Comparison of ENCODE assay signal across 15 mouse cellular contexts in genomic region chr7:64271926-64272325, GRCm38 (mm10). TPM values are rescaled to one million over a fixed set of nuclear protein-coding genes. Genes with fewer than 3 reads are reported as not detected.
A peak's percentile ranks its signal among the peaks of the same experiment; 100 is the strongest.
DNase-seq lines count a peak whose midpoint lies in the region; ATAC-seq and TF ChIP-seq lines count a peak whose summit lies in the region.
"Had no signal": no experiment of that assay in that cellular context is flagged by ENCODE, and none has a peak within 500 bp of the region (broad histone marks: within the 10 kb centered on the region; RNA-seq: fewer than 3 reads in every experiment).

No protein-coding gene starts in this region.

- ATAC-seq in neural tube, embryonic 15.5 days (ENCODE audit: low FRiP score): no peak
- peak; percentile 90 for ATAC-seq in forebrain, embryonic 15.5 days (replicated peaks)
- ATAC-seq in midbrain, embryonic 11.5 days (ENCODE audit: low FRiP score): peak; percentile 97
- ATAC-seq: liver, postnatal 0 days had no signal

- no peaks in the 10 kb centered on the region for H3K9me3 ChIP-seq in neural tube, embryonic 15.5 days (replicated peaks)
- H3K9me3 ChIP-seq in forebrain, embryonic 15.5 days: no peaks in the 10 kb centered on the region
- H3K9me3 ChIP-seq in midbrain, embryonic 11.5 days (ENCODE audit: control insufficient read depth, low read length): no peaks in the 10 kb centered on the region
- H3K9me3 ChIP-seq: heart, embryonic 12.5 days; limb, embryonic 12.5 days had no signal

- peak; percentile 26 for DNase-seq in neural tube, embryonic 10.5 days (ENCODE audit: extremely low spot score, low spot score)
- peak; percentile 90 for DNase-seq in midbrain, embryonic 11.5 days (ENCODE audit: low spot score, missing footprints)
- peak; percentile 32 for DNase-seq in retina, embryonic 14.5 days (ENCODE audit: low spot score)
- no peak for DNase-seq in thymus, postnatal 25 days
- no peak for DNase-seq in lung, adult 2 months
- DNase-seq in thymus, postnatal 10 days (ENCODE audit: low spot score in 2 of 2): no peak
- DNase-seq: cerebellum, postnatal 14 days; kidney, postnatal 4 days; liver, postnatal 0 days; right cerebral cortex, postnatal 14 days; thymus, postnatal 4 days had no signal

- no peak overlapping the region for H3K4me3 ChIP-seq in neural tube, embryonic 15.5 days (replicated peaks)
- no peak overlapping the region for H3K4me3 ChIP-seq in forebrain, embryonic 15.5 days
- H3K4me3 ChIP-seq in midbrain, embryonic 11.5 days (ENCODE audit: low read depth, low read length): no peak overlapping the region
- H3K4me3 ChIP-seq in lung, adult 2 months (replicated peaks; ENCODE audit: extremely low read depth, low read depth, low read length): no peak overlapping the region
- H3K4me3 ChIP-seq: heart, embryonic 12.5 days; limb, embryonic 12.5 days had no signal

- no peak overlapping the region for H3K9ac ChIP-seq in neural tube, embryonic 15.5 days (replicated peaks)
- no peak overlapping the region for H3K9ac ChIP-seq in forebrain, embryonic 15.5 days (replicated peaks)
- H3K9ac ChIP-seq in midbrain, embryonic 11.5 days (ENCODE audit: low read length): no peak overlapping the region
- H3K9ac ChIP-seq: heart, embryonic 12.5 days; limb, embryonic 12.5 days; liver, postnatal 0 days had no signal

- H3K36me3 ChIP-seq in neural tube, embryonic 15.5 days: no peaks in the 10 kb centered on the region
- H3K36me3 ChIP-seq in forebrain, embryonic 15.5 days: no peaks in the 10 kb centered on the region
- H3K36me3 ChIP-seq in midbrain, embryonic 11.5 days (ENCODE audit: control insufficient read depth, insufficient read depth, low read length): no peaks in the 10 kb centered on the region
- H3K36me3 ChIP-seq: heart, embryonic 12.5 days; limb, embryonic 12.5 days had no signal

- no peaks in the 10 kb centered on the region for H3K27me3 ChIP-seq in neural tube, embryonic 15.5 days (replicated peaks)
- H3K27me3 ChIP-seq in forebrain, embryonic 15.5 days: peaks cover 12% of the 10 kb centered on the region
- peaks cover 4% of the 10 kb centered on the region; the same call in 1 of the 2 replicates for H3K27me3 ChIP-seq in midbrain, embryonic 11.5 days (ENCODE audit: control insufficient read depth, insufficient read depth, low read length)

- TF ChIP-seq CTCF in lung, adult 2 months (IDR thresholded peaks at IDR 0.05; ENCODE audit: insufficient read depth, low read length): no peak

- no peak for TF ChIP-seq POLR2A in lung, adult 2 months (IDR thresholded peaks at IDR 0.05; ENCODE audit: borderline replicate concordance, extremely low read depth, low read depth, low read length)

- H3K27ac ChIP-seq in neural tube, embryonic 15.5 days (replicated peaks): no peak overlapping the region
- H3K27ac ChIP-seq in forebrain, embryonic 15.5 days (replicated peaks): peak overlapping the region; percentile 41
- peak overlapping the region; percentile 81 for H3K27ac ChIP-seq in midbrain, embryonic 11.5 days (ENCODE audit: low read depth, low read length)
- H3K27ac ChIP-seq: limb, embryonic 12.5 days had no signal

- 16% methylated on average over 4 of the region's 4 CpGs for WGBS in neural tube, embryonic 15.5 days
- 4% methylated on average over 4 of the region's 4 CpGs for WGBS in forebrain, embryonic 15.5 days
- 10% methylated on average over 4 of the region's 4 CpGs for WGBS in midbrain, embryonic 11.5 days
- WGBS in lung, adult 2 months: 48% methylated on average over 4 of the region's 4 CpGs

- no peak overlapping the region for H3K4me2 ChIP-seq in neural tube, embryonic 15.5 days
- H3K4me2 ChIP-seq in forebrain, embryonic 15.5 days (replicated peaks): no peak overlapping the region
- peak overlapping the region; percentile 10; the same call in 1 of the 2 replicates for H3K4me2 ChIP-seq in midbrain, embryonic 11.5 days
- H3K4me2 ChIP-seq: heart, embryonic 12.5 days; limb, embryonic 12.5 days had no signal

- H3K4me1 ChIP-seq in neural tube, embryonic 15.5 days: peaks cover 9% of the 10 kb centered on the region; the same call in 1 of the 2 replicates
- peaks cover 5% of the 10 kb centered on the region; the same call in 1 of the 2 replicates for H3K4me1 ChIP-seq in forebrain, embryonic 15.5 days
- H3K4me1 ChIP-seq in midbrain, embryonic 11.5 days (ENCODE audit: control insufficient read depth, insufficient read depth, low read length): peaks cover 8% of the 10 kb centered on the region; the same call in 1 of the 2 replicates
- no peaks in the 10 kb centered on the region for H3K4me1 ChIP-seq in lung, adult 2 months (ENCODE audit: control insufficient read depth, insufficient read depth, low read length)
- H3K4me1 ChIP-seq: heart, embryonic 12.5 days; limb, embryonic 12.5 days had no signal

RNA-seq across cellular contexts. Expression of gene Mtmr10, which starts 15.5 kb away (rescaled TPM):
- 12.2 and 13.4 TPM in 2 replicates for polyA plus RNA-seq in neural tube, embryonic 15.5 days (2015; fragmentation: Nextera tagmentation; extraction: Ambion mirVana)
- 7.5 and 8.7 TPM in 2 replicates for polyA plus RNA-seq in forebrain, embryonic 15.5 days (2015; fragmentation: Nextera tagmentation; extraction: Ambion mirVana)
- 17.7 and 17.8 TPM in 2 replicates for polyA plus RNA-seq in midbrain, embryonic 11.5 days (2014; fragmentation: Nextera tagmentation; extraction: Ambion mirVana)
- polyA plus RNA-seq in lung, adult 2 months (2012; rRNA removed): 10.9 and 13.9 TPM in 2 replicates

Comparison
In these comparisons a context has a peak if more than half of its experiments do, and no peak if none do; other contexts are left out.
1. DNase-seq: peak in neural tube, embryonic 10.5 days (single experiment), midbrain, embryonic 11.5 days (single experiment) and retina, embryonic 14.5 days (single experiment); none in thymus, postnatal 25 days (single experiment), lung, adult 2 months (single experiment) and thymus, postnatal 10 days (0 of 2).